Mouse (Mus musculus) erythroblast, embryonic 14.5 days (primary cell): ENCODE results near the gene Phactr2.

Experiments
- GATA1 ChIP-seq: IDR thresholded peaks from 2 replicates; pipeline ENCODE4 v1.6.1; 2012; ENCODE audit warnings: low read length, inconsistent platforms, mixed read lengths
- TAL1 ChIP-seq: IDR thresholded peaks from 3 replicates; pipeline ENCODE4 v1.6.1; 2012; ENCODE audit warnings: low read length, inconsistent platforms, mixed read lengths

- no peak for TF ChIP-seq GATA1
- no peak for TF ChIP-seq TAL1
Measured at GRCm38 (mm10) chr10:13496315-13496714, 22.1 kb upstream of the Phactr2 start.
